Mouse (Mus musculus) heart, embryonic 10.5 days (tissue): ENCODE data around the gene Cdkl2. TPM values are rescaled to one million over a fixed set of nuclear protein-coding genes. Genes with fewer than 3 reads are reported as not detected.

Source experiments
- DNase-seq: peaks from one replicate; pipeline ENCODE4 v3.0.0-alpha.2; 2017; ENCODE audit warnings: low spot score
- H3K27ac ChIP-seq: fragments of 300-500 bp; sonication (generic); 2 replicates; pipeline ENCODE4 v1.5.1; 2016; ENCODE audit warnings: mild to moderate bottlenecking
- H3K27me3 ChIP-seq: fragments of 300-500 bp; sonication (generic); 2 replicates; pipeline ENCODE4 v1.6.1; 2016; ENCODE audit warnings: mild to moderate bottlenecking; ENCODE audit not compliant: poor library complexity, insufficient read depth, severe bottlenecking
- H3K36me3 ChIP-seq: fragments of 300-500 bp; sonication (generic); 2 replicates; pipeline ENCODE4 v1.6.1; 2016; ENCODE audit warnings: mild to moderate bottlenecking, moderate library complexity
- H3K4me1 ChIP-seq: fragments of 300-500 bp; sonication (generic); 2 replicates; pipeline ENCODE4 v1.6.1; 2016; ENCODE audit warnings: mild to moderate bottlenecking
- H3K4me3 ChIP-seq: fragments of 300-500 bp; sonication (generic); 2 replicates; pipeline ENCODE4 v1.5.1; 2016; ENCODE audit warnings: mild to moderate bottlenecking, moderate library complexity
- H3K9me3 ChIP-seq: fragments of 300-500 bp; sonication (generic); 2 replicates; pipeline ENCODE4 v1.6.1; 2016; ENCODE audit warnings: mild to moderate bottlenecking, moderate library complexity
- WGBS: fragments of 180-500 bp; shearing (Covaris S2); methylation state at CpG from one replicate; pipeline ENCODE4 v1.1.7; 2016; 5-methylcytosine and 5-hydroxymethylcytosine counted together
- polyA plus RNA-seq: library from polyadenylated mRNA; unstranded; fragments of >200 nt; fragmentation: Nextera tagmentation; extraction: Ambion mirVana; gene quantifications from 2 replicates; pipeline ENCODE4 v1.2.1, GENCODE M21; 2016

Gene Cdkl2
- polyA plus RNA-seq, 1 experiment from 2014 or later: 0.68 TPM

- Histone ChIP-seq H3K36me3 (peaks cover 65% of the 10 kb centered on the region), H3K4me3 (no peak overlapping the region), H3K4me1 (no peaks in the 10 kb centered on the region), H3K27me3 (no peaks in the 10 kb centered on the region), H3K27ac (no peak overlapping the region), H3K9me3 (no peaks in the 10 kb centered on the region)
- WGBS: 90% methylated on average over 6 of the region's 6 CpGs
- no peak for DNase-seq
Measured at GRCm38 (mm10) chr5:92052866-92053265, 9.2 kb upstream of the Cdkl2 start.

GRCm38 (mm10) chr5:92050419-92050818 lies 6.7 kb upstream of the Cdkl2 start:
- no peak overlapping the region for H3K4me3 ChIP-seq
- H3K36me3 ChIP-seq: peaks cover 41% of the 10 kb centered on the region
- no peaks in the 10 kb centered on the region for H3K27me3 ChIP-seq
- H3K4me1 ChIP-seq: no peaks in the 10 kb centered on the region
- no peaks in the 10 kb centered on the region for H3K9me3 ChIP-seq
- 87% methylated on average over 3 of the region's 3 CpGs for WGBS
- no peak overlapping the region for H3K27ac ChIP-seq
- DNase-seq: no peak

DNA sequence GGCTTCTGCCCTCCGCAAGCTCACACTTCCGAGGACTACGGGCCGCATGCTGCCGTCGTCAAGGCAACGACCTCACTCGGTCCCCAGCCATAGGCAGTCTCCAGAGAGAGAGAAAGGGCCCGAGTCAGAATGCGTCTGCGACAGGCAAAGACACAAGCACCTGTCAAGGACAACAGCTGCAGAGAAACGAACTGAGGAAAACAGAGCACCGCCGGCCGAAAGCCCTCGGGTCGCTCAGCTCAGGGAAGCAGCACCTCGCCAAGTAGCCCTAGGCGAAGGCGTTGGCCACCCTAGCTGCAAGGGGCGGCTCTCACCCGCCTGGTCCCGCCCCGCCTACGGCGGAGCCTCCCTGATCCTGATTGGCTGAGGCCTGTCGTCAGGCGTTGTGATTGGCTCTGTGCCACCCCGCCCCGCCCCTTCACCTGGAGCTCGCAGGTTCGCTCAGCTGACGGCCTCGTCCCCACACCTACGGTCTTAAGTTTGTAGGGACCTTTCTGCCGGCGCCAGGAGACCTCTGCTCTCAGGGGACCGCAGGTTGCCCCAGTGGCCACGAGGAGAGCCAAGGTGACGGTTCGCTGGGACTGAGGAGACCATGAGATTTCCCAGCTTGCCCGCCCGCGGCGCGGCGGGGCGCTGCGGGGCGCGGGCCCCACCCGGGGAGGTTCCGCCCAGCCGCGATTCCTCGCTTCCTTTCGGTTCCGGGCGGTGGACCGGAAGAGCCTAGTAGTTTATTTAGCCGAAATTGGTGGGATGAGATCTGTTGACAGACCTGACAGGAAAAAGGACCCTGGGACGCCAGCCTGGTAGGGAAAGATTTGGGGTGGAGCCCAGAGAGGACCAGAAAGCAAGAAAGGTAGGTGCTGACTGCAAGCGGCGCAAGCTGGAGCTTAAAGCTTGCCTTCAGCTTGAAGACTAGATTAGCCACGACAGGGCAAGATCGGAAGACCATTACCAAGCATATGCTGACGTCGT lies 1.0 kb downstream of the Cdkl2 start:
- peak overlapping the region; percentile 82 for H3K27ac ChIP-seq
- under 1% methylated on average over 68 of the region's 68 CpGs for WGBS

GRCm38 (mm10) chr5:92019960-92020359 lies 23.7 kb downstream of the Cdkl2 start:
- no peaks in the 10 kb centered on the region for H3K27me3 ChIP-seq
- 61% methylated on average over 2 of the region's 2 CpGs for WGBS
- H3K4me3 ChIP-seq: no peak overlapping the region
- H3K9me3 ChIP-seq: no peaks in the 10 kb centered on the region
- H3K27ac ChIP-seq: no peak overlapping the region
- DNase-seq: no peak
- H3K4me1 ChIP-seq: no peaks in the 10 kb centered on the region
- H3K36me3 ChIP-seq: no peaks in the 10 kb centered on the region

More for the DNA sequence above, 1.0 kb downstream of the Cdkl2 start:
- H3K36me3 ChIP-seq: no peaks in the 10 kb centered on the region
- peak overlapping the region; percentile 86 for H3K4me3 ChIP-seq
- no peaks in the 10 kb centered on the region for H3K9me3 ChIP-seq
- peaks cover 6% of the 10 kb centered on the region; the same call in 1 of the 2 replicates for H3K4me1 ChIP-seq
- H3K27me3 ChIP-seq: no peaks in the 10 kb centered on the region; the same call in 1 of the 2 replicates
- DNase-seq: peak; percentile 97

DNA sequence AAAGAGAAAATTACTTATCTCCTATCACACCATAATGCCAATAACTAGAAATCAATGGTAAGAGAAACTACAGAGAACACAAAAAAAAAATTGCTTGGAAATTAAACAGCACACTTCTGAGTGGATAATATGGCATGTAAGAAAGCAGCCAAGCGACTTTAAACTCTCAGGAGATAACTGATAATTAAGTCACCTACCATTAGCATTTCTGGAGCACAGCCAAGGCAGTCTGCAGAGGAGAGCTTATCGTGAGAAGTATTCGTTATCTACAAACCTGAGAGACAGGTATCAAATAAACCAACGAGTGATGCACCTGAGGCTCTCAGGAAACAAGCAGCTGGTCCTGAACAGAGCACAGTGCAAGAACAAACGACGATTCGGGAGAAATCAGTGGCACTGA lies 31.9 kb downstream of the Cdkl2 start:
- no peaks in the 10 kb centered on the region for H3K36me3 ChIP-seq
- WGBS: 59% methylated on average over 7 of the region's 7 CpGs
- no peak for DNase-seq

GRCm38 (mm10) chr5:92009827-92010226 lies 33.9 kb downstream of the Cdkl2 start:
- no peaks in the 10 kb centered on the region for H3K4me1 ChIP-seq
- no peaks in the 10 kb centered on the region for H3K9me3 ChIP-seq
- H3K36me3 ChIP-seq: no peaks in the 10 kb centered on the region
- 22% methylated on average over 2 of the region's 2 CpGs for WGBS
- H3K4me3 ChIP-seq: no peak overlapping the region
- no peak for DNase-seq
- no peak overlapping the region for H3K27ac ChIP-seq
- no peaks in the 10 kb centered on the region for H3K27me3 ChIP-seq

More for the DNA sequence above, 31.9 kb downstream of the Cdkl2 start:
- Histone ChIP-seq H3K4me1 (no peaks in the 10 kb centered on the region), H3K27ac (no peak overlapping the region), H3K4me3 (no peak overlapping the region), H3K27me3 (no peaks in the 10 kb centered on the region), H3K9me3 (no peaks in the 10 kb centered on the region)

DNA sequence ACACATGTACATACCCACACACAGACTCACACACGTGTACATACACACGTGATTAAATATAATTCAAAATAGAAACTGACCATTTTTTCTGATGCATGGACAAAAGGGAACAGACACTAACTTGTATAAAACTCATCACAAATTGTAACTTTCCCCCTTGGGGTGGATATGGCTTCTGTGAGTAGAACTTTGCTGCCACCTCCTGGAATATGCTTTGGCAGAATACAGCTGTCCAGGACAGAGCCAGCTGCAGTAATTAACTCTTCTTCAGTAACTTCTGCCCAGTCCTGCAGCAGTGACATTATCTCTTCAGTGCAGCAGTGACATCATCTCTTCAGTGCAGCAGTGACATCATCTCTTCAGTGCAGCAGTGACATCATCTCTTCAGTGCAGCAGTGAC lies 40.7 kb downstream of the Cdkl2 start:
- no peak for DNase-seq
- Histone ChIP-seq H3K36me3 (no peaks in the 10 kb centered on the region), H3K4me3 (no peak overlapping the region), H3K27me3 (no peaks in the 10 kb centered on the region), H3K4me1 (no peaks in the 10 kb centered on the region), H3K27ac (no peak overlapping the region), H3K9me3 (peaks cover 5% of the 10 kb centered on the region; the same call in 1 of the 2 replicates)
- 54% methylated on average over 2 of the region's 2 CpGs for WGBS

- no peak for DNase-seq
- Histone ChIP-seq H3K9me3 (peaks cover 5% of the 10 kb centered on the region; the same call in 1 of the 2 replicates), H3K27ac (no peak overlapping the region), H3K4me3 (no peak overlapping the region), H3K4me1 (no peaks in the 10 kb centered on the region), H3K36me3 (no peaks in the 10 kb centered on the region), H3K27me3 (no peaks in the 10 kb centered on the region)
- 66% methylated on average over 2 of the region's 2 CpGs for WGBS
Measured at GRCm38 (mm10) chr5:92000770-92001169, 42.9 kb downstream of the Cdkl2 start.

GRCm38 (mm10) chr5:91994546-91994945 lies 49.1 kb downstream of the Cdkl2 start:
- Histone ChIP-seq H3K27ac (no peak overlapping the region), H3K36me3 (no peaks in the 10 kb centered on the region), H3K4me3 (no peak overlapping the region), H3K4me1 (no peaks in the 10 kb centered on the region), H3K27me3 (no peaks in the 10 kb centered on the region), H3K9me3 (peaks cover 5% of the 10 kb centered on the region; the same call in 1 of the 2 replicates)
- DNase-seq: no peak
- WGBS: 45% methylated on average over 13 of the region's 13 CpGs

GRCm38 (mm10) chr5:91993061-91993460 lies 50.6 kb downstream of the Cdkl2 start:
- Histone ChIP-seq H3K27ac (no peak overlapping the region), H3K9me3 (no peaks in the 10 kb centered on the region), H3K4me1 (no peaks in the 10 kb centered on the region), H3K27me3 (no peaks in the 10 kb centered on the region), H3K36me3 (no peaks in the 10 kb centered on the region), H3K4me3 (no peak overlapping the region)
- 81% methylated on average over 2 of the region's 2 CpGs for WGBS
- no peak for DNase-seq

DNA sequence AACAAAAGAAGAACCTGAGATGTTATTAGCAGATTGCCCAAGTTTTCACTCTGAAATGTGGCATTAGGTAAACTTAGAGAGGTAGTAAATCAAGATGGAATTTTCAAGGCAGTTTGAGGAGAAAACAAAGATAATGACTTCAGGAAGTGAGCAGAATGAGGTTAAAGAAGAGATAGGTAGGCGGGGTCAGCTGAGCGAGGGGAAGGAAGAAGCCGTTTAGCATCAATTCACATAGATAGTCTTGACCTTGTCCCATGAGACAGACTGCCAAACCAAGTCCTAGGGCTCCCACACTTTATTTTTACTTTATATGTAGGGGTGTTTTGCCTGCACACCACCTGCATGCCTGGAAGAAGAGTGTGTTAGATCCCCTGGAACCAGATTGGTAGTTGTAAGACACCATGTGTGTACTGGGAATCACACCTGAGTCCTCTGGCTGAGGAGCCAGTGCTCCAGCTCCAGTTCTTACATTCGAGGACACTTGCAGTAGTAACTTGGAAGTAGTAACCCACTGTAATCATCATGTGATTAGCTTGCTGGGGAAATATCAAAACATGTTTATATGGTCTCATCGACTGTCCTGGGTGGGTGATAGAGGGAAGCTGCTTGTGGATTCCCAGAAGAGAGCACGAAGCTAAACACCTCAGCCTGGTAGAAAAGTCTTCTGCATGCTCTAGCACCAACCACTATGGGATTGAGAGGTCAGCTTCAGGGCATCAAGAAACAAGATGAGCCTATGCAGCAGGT lies 52.3 kb downstream of the Cdkl2 start:
- Histone ChIP-seq H3K4me1 (no peaks in the 10 kb centered on the region), H3K9me3 (no peaks in the 10 kb centered on the region), H3K27ac (no peak overlapping the region), H3K4me3 (no peak overlapping the region), H3K27me3 (no peaks in the 10 kb centered on the region), H3K36me3 (no peaks in the 10 kb centered on the region)
- DNase-seq: no peak
- 77% methylated on average over 6 of the region's 6 CpGs for WGBS

DNA sequence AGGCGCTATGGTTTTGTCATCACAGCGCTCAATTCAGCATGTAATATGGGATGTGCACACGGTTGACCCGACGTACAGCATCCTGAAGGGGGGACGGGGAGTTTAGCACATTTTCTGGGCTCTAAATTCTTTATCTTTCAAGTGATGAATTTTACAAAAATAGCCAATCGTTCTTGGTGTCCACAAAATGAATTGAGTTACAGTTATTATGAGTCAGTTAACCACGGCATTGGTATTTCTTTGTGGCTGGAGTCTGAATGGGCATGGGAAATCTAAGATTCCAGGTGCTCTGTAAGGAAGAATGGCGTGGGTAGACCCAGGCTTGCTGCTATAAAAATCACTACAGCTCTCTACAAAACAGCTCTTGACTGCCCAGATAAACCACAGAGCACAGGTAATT lies 54.4 kb downstream of the Cdkl2 start:
- Histone ChIP-seq H3K4me3 (no peak overlapping the region), H3K27me3 (no peaks in the 10 kb centered on the region), H3K27ac (no peak overlapping the region), H3K9me3 (no peaks in the 10 kb centered on the region), H3K36me3 (no peaks in the 10 kb centered on the region), H3K4me1 (no peaks in the 10 kb centered on the region)
- 83% methylated on average over 9 of the region's 9 CpGs for WGBS
- DNase-seq: peak; percentile 38

GRCm38 (mm10) chr5:91987799-91988198 lies 55.9 kb downstream of the Cdkl2 start:
- no peak overlapping the region for H3K4me3 ChIP-seq
- 90% methylated on average over 2 of the region's 2 CpGs for WGBS
- H3K36me3 ChIP-seq: no peaks in the 10 kb centered on the region
- no peaks in the 10 kb centered on the region for H3K27me3 ChIP-seq
- no peaks in the 10 kb centered on the region for H3K4me1 ChIP-seq
- no peak overlapping the region for H3K27ac ChIP-seq
- H3K9me3 ChIP-seq: no peaks in the 10 kb centered on the region
- DNase-seq: peak; percentile 10
